Mouse (Mus musculus) intestine, postnatal 0 days (tissue): ENCODE measurements around the gene Dhcr24. TPM values are rescaled to one million over a fixed set of nuclear protein-coding genes. Genes with fewer than 3 reads are reported as not detected.
A peak's percentile ranks its signal among the peaks of the same experiment; 100 is the strongest.

Source experiments
- ATAC-seq: fragments of 200-750 bp; cut with Nextera tagmentation; 2 replicates; pipeline ENCODE4 v1.8.0; 2017; ENCODE audit warnings: mild to moderate bottlenecking, moderate TSS enrichment, moderate library complexity
- H3K27ac ChIP-seq: fragments of 300-500 bp; sonication (generic); 2 replicates; pipeline ENCODE4 v1.5.1; 2014; ENCODE audit warnings: mild to moderate bottlenecking, low read depth, low read length, moderate library complexity
- H3K27me3 ChIP-seq: fragments of 300-500 bp; sonication (generic); replicated peaks from 2 replicates; pipeline ENCODE4 v1.6.1; 2014; ENCODE audit warnings: low read length, mixed read lengths; ENCODE audit not compliant: control insufficient read depth, insufficient read depth
- H3K36me3 ChIP-seq: fragments of 300-500 bp; sonication (generic); 2 replicates; pipeline ENCODE4 v1.6.1; 2014; ENCODE audit warnings: mild to moderate bottlenecking, moderate library complexity; ENCODE audit not compliant: control insufficient read depth, insufficient read depth
- H3K4me1 ChIP-seq: fragments of 300-500 bp; sonication (generic); replicated peaks from 2 replicates; pipeline ENCODE4 v1.6.1; 2014; ENCODE audit warnings: antibody characterized with exemption, low read length, mixed read lengths; ENCODE audit not compliant: control insufficient read depth, insufficient read depth
- H3K4me2 ChIP-seq: fragments of 300-500 bp; sonication (generic); replicated peaks from 2 replicates; pipeline ENCODE4 v1.6.1; 2014; ENCODE audit warnings: low read depth, mild to moderate bottlenecking, moderate library complexity
- H3K4me3 ChIP-seq: fragments of 300-500 bp; sonication (generic); 2 replicates; pipeline ENCODE4 v1.5.1; 2014; ENCODE audit warnings: low read depth, low read length
- H3K9ac ChIP-seq: fragments of 300-500 bp; sonication (generic); 2 replicates; pipeline ENCODE4 v1.6.1; 2014; ENCODE audit warnings: mild to moderate bottlenecking, low read depth, low read length
- H3K9me3 ChIP-seq: fragments of 300-500 bp; sonication (generic); 2 replicates; pipeline ENCODE4 v1.6.1; 2016; ENCODE audit warnings: mixed run types; ENCODE audit not compliant: control insufficient read depth
- CTCF ChIP-seq: sonication (generic); IDR thresholded peaks from 2 replicates; pipeline ENCODE4 v1.5.1; 2016; ENCODE audit warnings: low read depth, mild to moderate bottlenecking, control low read depth, antibody characterized with exemption, moderate library complexity
- whole genome bisulfite sequencing: fragments of 180-500 bp; shearing (Covaris S2); extraction: QIAGEN DNeasy Blood & Tissue Kit; methylation state at CpG from one replicate; pipeline ENCODE4 v1.1.7; 2014; 5-methylcytosine and 5-hydroxymethylcytosine counted together
- polyA plus RNA-seq: library from polyadenylated mRNA; unstranded; fragments of >200 nt; fragmentation: Nextera tagmentation; extraction: Ambion mirVana; gene quantifications from 2 replicates; pipeline ENCODE4 v1.2.1, GENCODE M21; 2015

Gene Dhcr24
- polyA plus RNA-seq, 1 experiment from 2014 or later = 6.5 TPM

- WGBS = 87% methylated on average over 2 of the region's 2 CpGs
These were observed 18.6 kb upstream of the Dhcr24 start for GRCm38 (mm10) chr4:106542211-106542610.

DNA sequence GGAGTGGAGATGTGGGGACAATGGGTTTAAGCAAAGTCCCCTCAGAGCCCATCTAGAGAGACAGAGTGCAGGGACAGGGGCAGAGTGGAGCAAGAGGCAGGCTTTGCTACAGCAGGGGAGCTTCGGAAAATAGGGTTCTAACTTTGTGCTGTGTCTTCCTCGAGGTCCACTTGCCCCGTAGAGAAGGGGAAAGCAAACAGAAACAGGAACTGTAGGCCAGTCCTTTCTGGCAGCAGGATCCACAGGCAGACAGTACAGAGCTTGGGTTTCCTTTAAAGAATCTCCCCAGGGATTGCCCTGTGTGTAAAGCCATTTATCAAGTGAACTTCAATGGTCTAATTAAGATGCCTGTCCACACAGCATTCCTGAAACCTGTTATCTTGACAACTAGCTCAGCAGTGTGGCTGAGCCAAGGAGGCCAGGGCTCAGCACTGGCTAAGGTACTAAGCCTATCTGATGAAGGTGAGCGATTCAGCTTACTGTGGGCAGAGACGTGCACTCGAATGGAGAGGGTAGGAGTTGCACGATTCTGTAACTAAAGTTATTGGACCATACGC lies 14.9 kb upstream of the Dhcr24 start:
- Histone ChIP-seq H3K9me3 (no peaks in the 10 kb centered on the region), H3K27me3 (no peaks in the 10 kb centered on the region), H3K9ac (no peak overlapping the region), H3K27ac (peak overlapping the region; percentile 60; the same call in 1 of the 2 replicates), H3K4me3 (no peak overlapping the region), H3K36me3 (no peaks in the 10 kb centered on the region), H3K4me2 (no peak overlapping the region; the same call in 1 of the 2 replicates), H3K4me1 (no peaks in the 10 kb centered on the region)
- WGBS = 46% methylated on average over 8 of the region's 8 CpGs
- no peak for ATAC-seq
- no peak for TF ChIP-seq CTCF

More at GRCm38 (mm10) chr4:106542211-106542610, 18.6 kb upstream of the Dhcr24 start:
- no peak for ATAC-seq
- TF ChIP-seq CTCF = no peak
- no peak overlapping the region for H3K9ac ChIP-seq
- H3K4me3 ChIP-seq = no peak overlapping the region
- H3K9me3 ChIP-seq = no peaks in the 10 kb centered on the region
- no peak overlapping the region for H3K4me2 ChIP-seq
- H3K36me3 ChIP-seq = no peaks in the 10 kb centered on the region
- no peaks in the 10 kb centered on the region for H3K4me1 ChIP-seq
- H3K27me3 ChIP-seq = no peaks in the 10 kb centered on the region
- no peak overlapping the region for H3K27ac ChIP-seq

DNA sequence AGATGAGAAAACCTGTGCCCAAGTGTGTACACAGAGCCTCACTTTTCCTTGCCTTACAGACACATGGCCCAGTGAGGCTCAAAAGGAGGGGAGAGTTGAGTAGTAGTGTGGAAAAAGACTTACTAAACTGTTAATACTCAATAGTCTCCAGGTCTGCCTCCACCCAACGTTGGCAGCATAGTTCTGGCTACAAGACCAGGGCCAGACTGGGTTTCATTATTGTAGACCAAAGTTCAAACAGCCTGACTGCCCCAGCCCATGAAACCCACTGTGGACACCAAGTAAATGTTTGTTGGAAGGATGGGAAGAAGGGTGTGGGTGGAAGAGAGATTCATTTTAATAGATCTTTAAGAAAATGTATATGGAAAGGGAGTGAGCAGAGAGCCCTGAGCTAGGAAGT lies 13.9 kb upstream of the Dhcr24 start:
- Histone ChIP-seq H3K36me3 (no peaks in the 10 kb centered on the region), H3K9ac (no peak overlapping the region), H3K27me3 (no peaks in the 10 kb centered on the region), H3K4me2 (no peak overlapping the region), H3K27ac (no peak overlapping the region), H3K4me3 (no peak overlapping the region), H3K9me3 (no peaks in the 10 kb centered on the region), H3K4me1 (no peaks in the 10 kb centered on the region)
- ATAC-seq = no peak
- 34% methylated on average over 1 of the region's 1 CpGs for WGBS
- TF ChIP-seq CTCF = no peak

DNA sequence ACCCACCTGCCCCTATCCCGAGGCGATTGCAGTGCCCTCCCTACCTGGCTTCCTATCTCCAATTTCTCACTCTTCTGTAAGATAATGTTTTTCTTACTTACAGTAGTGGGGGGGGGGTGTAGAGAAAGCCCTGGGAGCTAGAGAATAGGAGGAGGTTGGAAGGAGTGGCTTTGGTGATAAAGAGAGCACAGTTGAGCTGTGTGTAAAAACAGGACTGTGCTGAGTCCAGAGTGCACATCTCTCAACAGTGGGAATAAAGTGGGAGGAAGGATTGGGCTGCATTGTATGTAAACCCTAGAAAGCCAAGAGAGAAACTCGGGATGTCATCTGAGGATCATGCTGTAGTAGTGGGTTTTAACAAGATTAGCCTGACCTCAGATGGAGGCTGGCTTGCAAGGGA lies 12.7 kb upstream of the Dhcr24 start:
- Histone ChIP-seq H3K36me3 (no peaks in the 10 kb centered on the region), H3K4me1 (no peaks in the 10 kb centered on the region), H3K9me3 (no peaks in the 10 kb centered on the region), H3K27me3 (no peaks in the 10 kb centered on the region), H3K4me2 (no peak overlapping the region), H3K9ac (no peak overlapping the region), H3K27ac (no peak overlapping the region; the same call in 1 of the 2 replicates), H3K4me3 (no peak overlapping the region)
- TF ChIP-seq CTCF = no peak
- ATAC-seq = peak; percentile 73
- WGBS = 49% methylated on average over 3 of the region's 3 CpGs

DNA sequence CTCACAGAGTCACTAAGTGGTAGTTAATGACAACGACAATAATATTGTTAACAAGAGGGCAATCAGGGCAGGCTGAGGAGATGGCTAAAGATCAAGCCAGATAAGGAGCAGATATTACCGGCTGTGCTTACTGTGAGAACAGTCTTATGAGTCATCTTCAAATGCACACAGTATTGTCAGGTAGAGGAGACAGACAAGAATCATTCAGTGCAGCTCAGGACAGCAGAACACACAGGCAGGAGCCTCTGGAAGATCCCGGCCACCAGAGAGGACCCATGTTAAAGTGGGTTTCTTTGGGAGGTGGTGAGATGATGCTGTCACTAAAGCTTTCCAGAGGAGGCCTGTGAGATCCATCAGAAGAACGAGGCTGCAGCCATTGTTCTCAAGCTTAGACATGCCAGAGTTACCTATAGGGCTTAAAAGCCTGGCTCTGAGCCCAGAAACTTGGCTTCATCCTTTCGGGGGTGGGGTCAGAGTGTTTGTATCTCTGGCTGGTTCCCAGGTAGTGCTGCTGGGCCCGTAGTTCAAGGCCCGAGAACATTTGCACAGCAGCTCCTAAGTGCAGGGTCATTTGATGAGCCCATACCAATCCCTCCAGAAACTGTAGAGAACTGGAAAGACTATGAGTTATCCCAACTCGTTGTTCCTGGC lies 10.2 kb upstream of the Dhcr24 start:
- Histone ChIP-seq H3K27me3 (no peaks in the 10 kb centered on the region), H3K9me3 (no peaks in the 10 kb centered on the region), H3K36me3 (no peaks in the 10 kb centered on the region), H3K4me1 (no peaks in the 10 kb centered on the region), H3K9ac (no peak overlapping the region), H3K27ac (no peak overlapping the region), H3K4me2 (no peak overlapping the region), H3K4me3 (no peak overlapping the region)
- WGBS = 35% methylated on average over 8 of the region's 8 CpGs
- ATAC-seq = peak; percentile 36; the same call in 1 of the 2 replicates
- no peak for TF ChIP-seq CTCF

DNA sequence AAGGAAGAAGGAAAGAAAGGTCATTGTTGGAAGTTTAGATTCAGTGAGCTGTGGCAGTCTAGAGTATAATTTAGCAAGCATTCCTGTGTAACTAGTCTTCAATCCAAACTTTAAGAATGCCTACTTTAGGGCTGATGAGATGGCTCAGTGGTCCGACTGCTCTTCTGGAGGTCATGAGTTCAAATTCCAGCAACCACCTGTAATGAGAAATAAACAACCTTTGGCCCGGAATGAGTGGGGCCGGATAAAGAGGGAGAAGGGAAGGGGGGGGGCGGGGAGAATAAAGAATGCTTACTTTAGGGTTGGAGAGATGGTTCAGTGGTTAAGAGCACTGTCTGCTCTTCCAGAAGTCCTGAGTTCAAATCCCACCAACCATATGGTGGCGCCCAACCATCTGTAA lies 3.6 kb upstream of the Dhcr24 start:
- no peak for ATAC-seq
- 50% methylated on average over 5 of the region's 5 CpGs for WGBS

More for the DNA sequence above, 3.6 kb upstream of the Dhcr24 start:
- no peak for TF ChIP-seq CTCF
- Histone ChIP-seq H3K9me3 (no peaks in the 10 kb centered on the region), H3K27ac (no peak overlapping the region), H3K4me2 (no peak overlapping the region), H3K27me3 (no peaks in the 10 kb centered on the region), H3K4me1 (peaks cover 6% of the 10 kb centered on the region; the same call in 1 of the 2 replicates), H3K9ac (no peak overlapping the region), H3K4me3 (no peak overlapping the region), H3K36me3 (no peaks in the 10 kb centered on the region)
